Mouse (Mus musculus) forebrain, embryonic 12.5 days (tissue): Measurements from ENCODE around the gene Vps41. TPM values are rescaled to one million over a fixed set of nuclear protein-coding genes. Genes with fewer than 3 reads are reported as not detected.

ENCODE experiments used
- ATAC-seq: fragments of 200-750 bp; cut with Nextera tagmentation; 2 replicates; pipeline ENCODE4 v1.8.0; 2017; ENCODE audit warnings: moderate TSS enrichment; ENCODE audit not compliant: low FRiP score
- H3K27ac ChIP-seq: fragments of 300-500 bp; sonication (generic); 2 replicates; pipeline ENCODE4 v1.5.1; 2016; ENCODE audit warnings: mild to moderate bottlenecking
- H3K27me3 ChIP-seq: fragments of 300-500 bp; sonication (generic); 2 replicates; pipeline ENCODE4 v1.6.1; 2016; ENCODE audit warnings: mild to moderate bottlenecking
- H3K36me3 ChIP-seq: fragments of 300-500 bp; sonication (generic); replicated peaks from 2 replicates; pipeline ENCODE4 v1.6.1; 2016; ENCODE audit warnings: mild to moderate bottlenecking
- H3K4me1 ChIP-seq: fragments of 300-500 bp; sonication (generic); 2 replicates; pipeline ENCODE4 v1.6.1; 2016
- H3K4me2 ChIP-seq: fragments of 300-500 bp; sonication (generic); 2 replicates; pipeline ENCODE4 v1.6.1; 2016; ENCODE audit warnings: mild to moderate bottlenecking, moderate library complexity
- H3K4me3 ChIP-seq: fragments of 300-500 bp; sonication (generic); replicated peaks from 2 replicates; pipeline ENCODE4 v1.5.1; 2016; ENCODE audit warnings: mild to moderate bottlenecking
- H3K9ac ChIP-seq: fragments of 300-500 bp; sonication (generic); 2 replicates; pipeline ENCODE4 v1.6.1; 2016; ENCODE audit warnings: mild to moderate bottlenecking
- H3K9me3 ChIP-seq: fragments of 300-500 bp; sonication (generic); 2 replicates; pipeline ENCODE4 v1.6.1; 2016
- WGBS: fragments of 180-500 bp; shearing (Covaris S2); methylation state at CpG from one replicate; pipeline ENCODE4 v1.1.7; 2016; 5-methylcytosine and 5-hydroxymethylcytosine counted together
- polyA plus RNA-seq: library from polyadenylated mRNA; unstranded; fragments of >200 nt; fragmentation: Nextera tagmentation; extraction: Ambion mirVana; gene quantifications from 2 replicates; pipeline ENCODE4 v1.2.1, GENCODE M21; 2016

Vps41 gene
- polyA plus RNA-seq, 1 experiment from 2014 or later, result 95.8 TPM

DNA sequence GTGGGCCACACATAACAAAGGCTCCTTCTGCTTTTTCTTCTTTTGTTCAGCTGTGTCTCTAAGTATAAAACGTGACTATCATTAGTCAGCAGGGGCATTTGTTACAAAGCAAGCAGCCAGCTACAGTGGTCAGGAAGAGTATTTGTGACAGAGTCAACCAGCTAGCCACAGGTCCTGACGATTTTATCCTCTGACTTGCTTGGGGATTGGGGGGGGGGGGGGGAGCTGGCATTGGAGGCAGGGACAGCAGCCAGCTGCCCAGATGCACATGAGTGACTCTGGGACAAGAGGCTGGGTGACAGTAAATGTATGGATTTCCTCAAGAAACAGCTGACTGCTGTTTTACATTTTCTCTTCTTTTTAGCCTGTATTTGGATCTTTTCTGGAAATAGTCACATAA, 50.8 kb downstream of the Vps41 start:
- no peak overlapping the region for H3K4me3 ChIP-seq
- H3K4me2 ChIP-seq, result no peak overlapping the region
- H3K27me3 ChIP-seq, result no peaks in the 10 kb centered on the region
- no peaks in the 10 kb centered on the region for H3K36me3 ChIP-seq
- no peak overlapping the region for H3K9ac ChIP-seq
- no peak for ATAC-seq
- WGBS, result 4% methylated on average over 2 of the region's 2 CpGs
- H3K4me1 ChIP-seq, result peaks cover 12% of the 10 kb centered on the region
- no peak overlapping the region for H3K27ac ChIP-seq
- no peaks in the 10 kb centered on the region for H3K9me3 ChIP-seq

GRCm38 (mm10) chr13:18768495-18768894, 51.4 kb downstream of the Vps41 start:
- WGBS, result 29% methylated on average over 3 of the region's 3 CpGs
- no peaks in the 10 kb centered on the region for H3K27me3 ChIP-seq
- no peak overlapping the region for H3K4me3 ChIP-seq
- no peak overlapping the region for H3K9ac ChIP-seq
- H3K4me2 ChIP-seq, result no peak overlapping the region
- no peak overlapping the region for H3K27ac ChIP-seq
- no peak for ATAC-seq
- H3K9me3 ChIP-seq, result no peaks in the 10 kb centered on the region
- peaks cover 12% of the 10 kb centered on the region for H3K4me1 ChIP-seq
- H3K36me3 ChIP-seq, result no peaks in the 10 kb centered on the region

DNA sequence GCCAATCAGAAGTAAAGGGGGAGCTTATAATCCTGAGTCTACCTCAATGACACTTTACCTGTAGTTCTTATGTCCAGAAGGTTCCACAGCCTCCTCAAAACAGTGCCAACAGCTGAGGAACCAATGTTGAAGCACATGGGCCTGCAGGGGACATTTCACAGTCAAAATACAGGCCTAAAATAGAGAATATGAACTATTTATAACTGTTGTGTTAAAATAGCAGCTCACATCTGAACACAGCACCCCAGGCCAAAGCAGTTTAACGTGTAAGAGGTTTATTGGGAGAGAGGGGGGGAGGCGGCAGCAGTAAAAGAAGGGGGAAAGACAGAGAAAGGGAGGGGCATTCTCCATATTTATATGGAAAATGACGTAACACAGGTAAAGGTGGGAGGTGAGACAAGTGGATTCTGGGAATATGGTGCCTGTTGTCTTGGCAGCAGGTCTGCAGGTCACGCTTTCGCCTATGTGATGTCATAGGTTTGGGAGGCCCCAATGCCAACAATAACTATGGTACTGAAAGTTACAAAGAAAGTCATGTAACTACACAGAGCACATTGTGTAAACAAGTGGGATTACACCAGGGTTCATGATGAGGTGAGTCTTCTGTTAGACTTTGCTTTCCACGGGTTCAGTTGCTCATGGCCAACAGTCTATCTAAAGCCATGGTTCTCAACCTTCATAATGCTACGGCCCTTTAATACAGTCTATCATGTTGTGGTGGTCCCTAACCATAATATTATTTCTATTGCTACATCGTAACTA, 56.5 kb downstream of the Vps41 start:
- 97% methylated on average over 8 of the region's 8 CpGs for WGBS
- H3K4me3 ChIP-seq, result no peak overlapping the region
- ATAC-seq, result no peak
- H3K27me3 ChIP-seq, result no peaks in the 10 kb centered on the region
- H3K27ac ChIP-seq, result no peak overlapping the region
- no peak overlapping the region for H3K4me2 ChIP-seq
- peaks cover 2% of the 10 kb centered on the region; the same call in 1 of the 2 replicates for H3K4me1 ChIP-seq
- H3K9ac ChIP-seq, result no peak overlapping the region
- no peaks in the 10 kb centered on the region for H3K36me3 ChIP-seq
- no peaks in the 10 kb centered on the region for H3K9me3 ChIP-seq

- no peaks in the 10 kb centered on the region for H3K9me3 ChIP-seq
- H3K4me2 ChIP-seq, result no peak overlapping the region
- no peaks in the 10 kb centered on the region for H3K27me3 ChIP-seq
- no peak overlapping the region for H3K4me3 ChIP-seq
- H3K36me3 ChIP-seq, result no peaks in the 10 kb centered on the region
- no peak for ATAC-seq
- no peak overlapping the region for H3K9ac ChIP-seq
- no peaks in the 10 kb centered on the region for H3K4me1 ChIP-seq
- no peak overlapping the region for H3K27ac ChIP-seq
- 81% methylated on average over 2 of the region's 2 CpGs for WGBS
Observed at GRCm38 (mm10) chr13:18781250-18781649, 64.2 kb downstream of the Vps41 start.

DNA sequence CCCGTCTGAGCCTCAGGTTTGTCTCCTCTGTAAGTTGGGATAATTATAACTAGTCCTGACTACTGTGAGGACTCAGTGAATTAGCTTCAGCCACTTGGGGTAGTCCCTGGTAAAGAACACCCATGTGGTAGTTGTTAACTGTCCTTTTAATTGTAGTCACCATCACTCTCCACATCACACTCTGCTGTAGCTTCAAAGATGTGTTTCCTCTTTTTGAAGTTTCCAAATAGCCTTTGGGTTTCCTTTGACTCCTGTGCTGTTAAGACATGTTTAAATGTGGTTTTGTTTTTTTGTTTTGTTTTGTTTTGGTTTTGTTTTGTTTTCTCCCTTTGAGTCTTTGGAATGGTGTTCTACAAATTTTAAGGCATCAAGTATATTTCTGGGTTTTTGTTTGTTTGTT, 68.6 kb downstream of the Vps41 start:
- Histone ChIP-seq H3K36me3 (no peaks in the 10 kb centered on the region), H3K27ac (no peak overlapping the region), H3K9ac (no peak overlapping the region), H3K4me2 (no peak overlapping the region), H3K9me3 (no peaks in the 10 kb centered on the region), H3K27me3 (no peaks in the 10 kb centered on the region), H3K4me3 (no peak overlapping the region), H3K4me1 (peaks cover 8% of the 10 kb centered on the region; the same call in 1 of the 2 replicates)
- ATAC-seq, result no peak
- WGBS, result 91% methylated on average over 1 of the region's 1 CpGs

DNA sequence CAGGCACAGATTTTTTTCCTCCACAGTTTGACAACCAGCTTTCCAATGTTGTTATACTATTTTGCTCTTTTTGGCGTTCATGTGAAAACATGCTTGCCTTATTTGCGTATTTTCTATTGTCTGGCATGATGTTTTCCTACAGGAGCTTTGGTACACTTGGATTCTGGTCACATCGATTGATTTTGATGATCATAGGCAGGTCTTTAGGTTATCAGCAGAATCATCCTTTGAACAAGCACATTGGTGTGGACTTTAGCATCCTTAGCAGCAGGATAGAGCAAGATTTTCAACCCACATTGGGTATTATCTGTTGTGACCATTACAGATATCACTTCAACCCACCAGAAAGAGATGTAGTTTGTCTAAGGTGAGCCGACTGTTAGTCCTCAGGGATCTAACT, 71.0 kb downstream of the Vps41 start:
- WGBS, result 94% methylated on average over 4 of the region's 4 CpGs
- Histone ChIP-seq H3K27ac (no peak overlapping the region), H3K4me3 (no peak overlapping the region), H3K9ac (no peak overlapping the region), H3K9me3 (no peaks in the 10 kb centered on the region), H3K27me3 (no peaks in the 10 kb centered on the region), H3K36me3 (no peaks in the 10 kb centered on the region), H3K4me1 (peaks cover 8% of the 10 kb centered on the region; the same call in 1 of the 2 replicates), H3K4me2 (no peak overlapping the region)
- ATAC-seq, result no peak

- peaks cover 8% of the 10 kb centered on the region; the same call in 1 of the 2 replicates for H3K4me1 ChIP-seq
- no peak overlapping the region for H3K4me2 ChIP-seq
- no peak overlapping the region for H3K27ac ChIP-seq
- H3K4me3 ChIP-seq, result no peak overlapping the region
- no peak for ATAC-seq
- WGBS, result 43% methylated on average over 2 of the region's 2 CpGs
- H3K9me3 ChIP-seq, result no peaks in the 10 kb centered on the region
- no peak overlapping the region for H3K9ac ChIP-seq
- no peaks in the 10 kb centered on the region for H3K27me3 ChIP-seq
- H3K36me3 ChIP-seq, result no peaks in the 10 kb centered on the region
Observed at GRCm38 (mm10) chr13:18788689-18789088, 71.6 kb downstream of the Vps41 start.

- no peaks in the 10 kb centered on the region for H3K9me3 ChIP-seq
- H3K27me3 ChIP-seq, result no peaks in the 10 kb centered on the region
- H3K36me3 ChIP-seq, result no peaks in the 10 kb centered on the region
- H3K4me3 ChIP-seq, result no peak overlapping the region
- no peak overlapping the region for H3K4me2 ChIP-seq
- no peak overlapping the region for H3K9ac ChIP-seq
- 94% methylated on average over 4 of the region's 4 CpGs for WGBS
- no peak for ATAC-seq
- peaks cover 8% of the 10 kb centered on the region; the same call in 1 of the 2 replicates for H3K4me1 ChIP-seq
- H3K27ac ChIP-seq, result no peak overlapping the region
Observed at GRCm38 (mm10) chr13:18789662-18790061, 72.6 kb downstream of the Vps41 start.

GRCm38 (mm10) chr13:18790086-18790485, 73.0 kb downstream of the Vps41 start:
- 83% methylated on average over 6 of the region's 6 CpGs for WGBS
- no peak for ATAC-seq
- no peak overlapping the region for H3K27ac ChIP-seq
- no peak overlapping the region for H3K9ac ChIP-seq
- H3K4me3 ChIP-seq, result no peak overlapping the region
- peaks cover 8% of the 10 kb centered on the region; the same call in 1 of the 2 replicates for H3K4me1 ChIP-seq
- no peaks in the 10 kb centered on the region for H3K36me3 ChIP-seq
- H3K4me2 ChIP-seq, result no peak overlapping the region
- H3K27me3 ChIP-seq, result no peaks in the 10 kb centered on the region
- H3K9me3 ChIP-seq, result no peaks in the 10 kb centered on the region

DNA sequence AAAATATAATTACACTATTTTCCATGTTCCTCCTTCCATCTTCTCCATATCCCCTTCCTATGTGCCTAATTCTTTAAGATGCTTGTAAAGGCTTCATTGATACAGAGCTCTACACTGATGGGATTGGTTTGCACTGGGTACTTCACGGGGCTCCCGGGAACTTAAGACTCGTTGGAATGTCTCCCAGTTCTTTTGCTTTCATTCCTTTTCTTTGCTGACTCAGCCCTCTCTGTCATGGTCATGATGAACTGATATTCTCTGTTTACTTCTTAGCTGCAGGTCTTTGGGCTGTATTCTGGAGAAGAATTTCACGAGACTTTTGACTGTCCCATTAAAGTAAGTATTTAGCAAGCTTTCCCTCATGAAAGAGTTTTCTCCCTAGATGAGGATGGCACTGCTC, 74.2 kb downstream of the Vps41 start:
- Histone ChIP-seq H3K36me3 (no peaks in the 10 kb centered on the region), H3K9me3 (no peaks in the 10 kb centered on the region), H3K27me3 (no peaks in the 10 kb centered on the region), H3K9ac (no peak overlapping the region), H3K4me1 (peaks cover 8% of the 10 kb centered on the region; the same call in 1 of the 2 replicates), H3K27ac (no peak overlapping the region), H3K4me3 (no peak overlapping the region), H3K4me2 (no peak overlapping the region)
- WGBS, result 60% methylated on average over 4 of the region's 4 CpGs
- ATAC-seq, result no peak

- no peaks in the 10 kb centered on the region for H3K36me3 ChIP-seq
- H3K4me2 ChIP-seq, result no peak overlapping the region
- H3K4me3 ChIP-seq, result no peak overlapping the region
- no peak overlapping the region for H3K9ac ChIP-seq
- H3K9me3 ChIP-seq, result no peaks in the 10 kb centered on the region
- H3K27ac ChIP-seq, result no peak overlapping the region
- no peaks in the 10 kb centered on the region for H3K27me3 ChIP-seq
- H3K4me1 ChIP-seq, result peaks cover 8% of the 10 kb centered on the region; the same call in 1 of the 2 replicates
- WGBS, result 90% methylated on average over 2 of the region's 2 CpGs
- ATAC-seq, result no peak
Observed at GRCm38 (mm10) chr13:18791724-18792123, 74.6 kb downstream of the Vps41 start.

GRCm38 (mm10) chr13:18794454-18794853, 77.4 kb downstream of the Vps41 start:
- 77% methylated on average over 3 of the region's 3 CpGs for WGBS
- ATAC-seq, result no peak

GRCm38 (mm10) chr13:18797555-18797954, 80.5 kb downstream of the Vps41 start:
- WGBS, result 88% methylated on average over 5 of the region's 5 CpGs
- H3K27ac ChIP-seq, result no peak overlapping the region
- no peak for ATAC-seq

More at GRCm38 (mm10) chr13:18794454-18794853, 77.4 kb downstream of the Vps41 start:
- Histone ChIP-seq H3K27me3 (no peaks in the 10 kb centered on the region), H3K4me1 (peaks cover 8% of the 10 kb centered on the region; the same call in 1 of the 2 replicates), H3K9me3 (no peaks in the 10 kb centered on the region), H3K9ac (no peak overlapping the region), H3K36me3 (no peaks in the 10 kb centered on the region), H3K4me3 (no peak overlapping the region), H3K27ac (no peak overlapping the region), H3K4me2 (no peak overlapping the region)

More at GRCm38 (mm10) chr13:18797555-18797954, 80.5 kb downstream of the Vps41 start:
- Histone ChIP-seq H3K36me3 (no peaks in the 10 kb centered on the region), H3K9ac (no peak overlapping the region), H3K4me1 (no peaks in the 10 kb centered on the region), H3K4me2 (no peak overlapping the region), H3K27me3 (no peaks in the 10 kb centered on the region), H3K4me3 (no peak overlapping the region), H3K9me3 (no peaks in the 10 kb centered on the region)
